Mouse (Mus musculus) retina, embryonic 14.5 days (tissue): ENCODE results near the gene Gm39115.
"Not testable (repeated sequence)": the region's sequence is repeated elsewhere in the genome, so short reads cannot be mapped to it uniquely, and the experiment has no call there.

Experiments
- DNase-seq: peaks from one replicate; pipeline ENCODE4 v3.0.0-alpha.2; 2015; ENCODE audit warnings: low spot score

Gm39115 gene

DNA sequence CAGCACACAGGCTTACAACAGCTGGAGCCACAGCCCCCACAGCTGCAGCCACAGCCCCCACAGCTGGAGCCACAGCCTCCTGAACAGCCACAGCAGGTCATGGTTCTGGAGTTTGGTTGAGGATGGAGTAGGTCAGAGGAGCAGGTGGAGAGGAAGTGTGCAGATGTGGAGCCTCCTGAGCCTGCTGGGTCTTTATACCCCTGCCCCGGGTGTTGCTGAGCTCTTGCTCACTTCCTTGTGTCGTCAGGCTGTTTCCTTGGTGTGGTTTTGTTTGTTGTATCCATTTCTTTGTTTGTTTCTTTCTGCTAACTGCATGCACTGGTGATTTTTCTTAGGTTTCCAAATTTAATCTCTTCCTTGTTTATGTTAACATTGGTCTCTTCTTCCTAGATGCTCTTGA lies at the start of gene Gm39115:
Gene Gm39115 (minus strand): TSS at position 101 of the 400 bp plus-strand sequence.
- not testable (repeated sequence) for DNase-seq

DNA sequence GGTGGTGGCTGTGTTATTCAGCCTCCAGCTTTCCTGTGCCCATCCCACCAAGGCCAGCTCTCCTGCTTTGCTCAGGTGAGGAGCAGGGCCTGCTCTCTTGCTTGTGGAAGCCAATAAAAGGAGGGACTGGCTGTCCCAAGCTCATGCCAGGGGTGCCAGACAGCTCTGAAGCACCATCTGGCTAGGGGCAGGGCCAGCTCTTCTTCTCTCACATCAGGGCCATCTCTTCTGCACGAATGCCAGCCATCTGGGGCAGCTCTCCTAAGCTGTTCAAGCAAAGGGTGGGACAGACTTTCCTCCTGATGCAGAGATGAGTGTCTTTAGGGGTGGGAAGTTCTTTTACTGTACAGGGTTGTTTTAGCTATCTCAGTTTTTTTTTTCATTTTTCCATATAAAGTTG lies 45.2 kb upstream of the Gm39115 start:
- DNase-seq: no peak

GRCm38 (mm10) chr7:142178685-142179084 lies 42.9 kb upstream of the Gm39115 start:
- DNase-seq: no peak

GRCm38 (mm10) chr7:142175905-142176304 lies 40.1 kb upstream of the Gm39115 start, which contains the start of gene Krtap5-2:
Krtap5-2 (minus strand) TSS chr7:142176005.
- not testable (repeated sequence) for DNase-seq

- DNase-seq: peak; percentile 69
Measured at GRCm38 (mm10) chr7:142169836-142170235, 34.0 kb upstream of the Gm39115 start.

GRCm38 (mm10) chr7:142165639-142166038 lies 29.8 kb upstream of the Gm39115 start, which contains the start of gene Gm4553:
Gm4553 (minus strand) TSS chr7:142165739.
- not testable (repeated sequence) for DNase-seq

GRCm38 (mm10) chr7:142159366-142159765 lies 23.5 kb upstream of the Gm39115 start:
- no peak for DNase-seq

DNA sequence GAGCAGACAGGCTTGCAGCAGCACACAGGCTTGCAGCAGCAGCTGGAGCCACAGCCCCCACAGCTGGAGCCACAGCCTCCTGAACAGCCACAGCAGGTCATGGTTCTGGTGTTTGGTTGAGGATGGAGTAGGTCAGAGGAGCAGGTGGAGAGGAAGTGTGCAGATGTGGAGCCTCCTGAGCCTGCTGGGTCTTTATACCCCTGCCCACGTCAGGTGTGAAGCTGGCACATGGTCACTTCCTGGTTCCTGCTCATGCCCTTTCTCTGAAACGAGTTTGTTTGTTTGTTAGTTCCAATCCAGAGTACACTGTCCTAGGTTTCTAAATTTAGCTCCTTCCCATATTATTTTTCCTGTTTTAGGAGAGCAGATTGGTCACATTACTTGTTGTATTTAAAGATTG lies 21.2 kb upstream of the Gm39115 start, which contains the start of gene Gm29735:
Gene Gm29735 (minus strand): TSS at position 101 of the 400 bp plus-strand sequence.
- not testable (repeated sequence) for DNase-seq

DNA sequence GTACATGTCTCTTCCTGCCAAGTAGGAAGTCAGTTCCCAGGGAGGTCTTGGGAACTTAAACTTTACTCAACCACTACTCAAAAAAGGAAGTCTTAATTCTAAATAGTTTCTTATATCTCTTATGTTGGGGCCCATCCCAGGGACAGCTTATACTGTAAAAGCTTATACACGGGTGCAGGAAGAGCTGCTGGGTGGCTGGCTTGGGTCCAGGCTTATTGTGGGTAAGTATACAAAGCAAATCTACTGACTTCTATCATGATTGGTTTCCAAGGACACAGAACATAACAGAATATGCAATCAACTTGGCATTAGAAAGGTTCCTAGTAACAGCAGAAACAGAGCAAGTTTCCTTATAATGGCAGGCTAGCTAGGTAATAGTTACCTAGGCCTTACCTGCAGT lies 19.5 kb upstream of the Gm39115 start:
- no peak for DNase-seq

GRCm38 (mm10) chr7:142152191-142152590 lies 16.4 kb upstream of the Gm39115 start:
- DNase-seq: no peak

DNA sequence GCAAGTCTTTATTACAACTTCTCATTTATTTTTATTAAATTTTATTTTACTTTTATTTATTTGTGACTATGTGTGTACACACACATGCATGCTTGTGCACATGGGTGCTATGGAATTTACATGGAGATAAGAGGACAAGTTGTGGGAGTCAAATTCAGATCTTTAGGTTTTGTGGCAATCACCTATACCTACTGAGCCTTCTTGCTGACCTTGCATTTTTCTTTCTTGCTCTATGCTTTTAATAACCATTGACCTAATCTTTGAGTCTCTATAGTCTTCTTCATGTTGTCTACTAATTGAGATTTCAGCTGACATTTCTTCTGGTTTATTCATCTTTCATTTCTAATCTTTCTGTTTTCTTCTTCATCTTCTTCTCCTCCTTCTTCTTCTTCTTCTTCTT lies 12.8 kb upstream of the Gm39115 start:
- no peak for DNase-seq

GRCm38 (mm10) chr7:142146033-142146432 lies 10.2 kb upstream of the Gm39115 start:
- peak; percentile 84 for DNase-seq

DNA sequence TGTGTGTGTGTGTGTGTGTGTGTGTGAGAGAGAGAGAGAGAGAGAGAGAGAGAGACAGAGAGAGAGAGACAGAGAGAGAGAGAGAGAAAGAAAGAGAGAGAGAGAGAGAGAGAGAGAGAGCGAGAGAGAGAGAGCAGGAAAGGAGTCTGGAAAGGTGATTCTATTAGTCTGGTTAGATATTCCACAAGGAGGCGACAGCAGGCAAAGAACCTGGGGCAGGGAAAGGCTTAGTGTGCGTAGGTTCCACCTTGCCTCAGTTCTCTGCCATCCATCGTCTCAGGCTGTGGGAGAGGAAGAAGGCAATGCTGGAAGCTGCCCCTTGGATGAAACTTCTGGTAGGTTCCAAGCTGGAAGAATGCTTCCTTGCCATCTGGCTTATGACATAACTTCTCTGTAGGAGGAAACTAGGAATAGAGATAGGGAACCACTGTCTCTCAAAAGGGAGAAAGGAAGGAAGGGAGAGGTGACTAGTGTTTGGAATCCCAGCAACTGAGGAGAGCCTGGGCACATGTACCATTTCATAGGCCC lies 9.6 kb upstream of the Gm39115 start:
- no peak for DNase-seq

GRCm38 (mm10) chr7:142144507-142144906 lies 8.7 kb upstream of the Gm39115 start, which contains the start of gene Gm45337:
Gm45337 (minus strand) TSS chr7:142144607.
- no peak for DNase-seq

GRCm38 (mm10) chr7:142143506-142144010 lies 7.7 kb upstream of the Gm39115 start:
- not testable (repeated sequence) for DNase-seq

DNA sequence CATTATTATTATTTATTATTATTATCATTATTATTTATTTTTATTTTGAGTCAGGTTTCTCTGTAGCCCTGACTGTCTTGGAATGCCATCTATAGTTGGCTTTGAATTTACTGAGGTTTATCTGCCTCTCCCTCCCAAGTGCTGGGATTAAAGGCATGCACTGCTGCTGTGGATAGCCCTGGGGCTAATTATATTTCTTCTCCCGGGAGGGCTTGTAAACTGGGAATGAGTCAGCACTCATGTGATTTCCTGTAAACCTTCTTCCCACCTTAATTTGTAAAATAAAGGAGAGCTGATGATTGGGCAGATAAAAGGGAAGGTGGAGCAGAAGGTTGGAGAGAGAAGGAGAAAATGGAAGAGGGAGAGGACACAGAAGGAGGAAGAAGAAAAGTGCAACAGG lies 4.9 kb upstream of the Gm39115 start:
- no peak for DNase-seq

- peak; percentile 54 for DNase-seq
Measured at GRCm38 (mm10) chr7:142134206-142134995, 1.4 kb downstream of the Gm39115 start.

- DNase-seq: no peak
Measured at GRCm38 (mm10) chr7:142128843-142129242, 7.0 kb downstream of the Gm39115 start.

DNA sequence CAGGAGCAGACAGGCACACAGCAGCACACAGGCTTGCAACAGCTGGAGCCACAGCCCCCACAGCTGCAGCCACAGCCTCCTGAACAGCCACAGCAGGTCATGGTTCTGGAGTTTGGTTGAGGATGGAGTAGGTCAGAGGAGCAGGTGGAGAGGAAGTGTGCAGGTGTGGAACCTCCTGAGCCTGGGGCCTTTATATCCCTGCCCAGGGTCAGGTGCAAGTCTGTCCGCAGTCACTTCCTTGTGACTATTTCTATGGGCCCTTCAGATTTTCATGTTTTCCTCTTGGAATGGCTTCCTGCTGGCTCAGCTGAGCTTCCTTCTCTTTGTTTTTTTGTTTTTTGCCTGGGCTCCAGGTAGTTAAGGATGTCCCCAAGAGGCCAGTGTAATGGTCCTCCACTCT lies 15.2 kb downstream of the Gm39115 start, which contains the start of gene Gm45618:
Gene Gm45618 (minus strand): TSS at position 101 of the 400 bp plus-strand sequence.
- not testable (repeated sequence) for DNase-seq

DNA sequence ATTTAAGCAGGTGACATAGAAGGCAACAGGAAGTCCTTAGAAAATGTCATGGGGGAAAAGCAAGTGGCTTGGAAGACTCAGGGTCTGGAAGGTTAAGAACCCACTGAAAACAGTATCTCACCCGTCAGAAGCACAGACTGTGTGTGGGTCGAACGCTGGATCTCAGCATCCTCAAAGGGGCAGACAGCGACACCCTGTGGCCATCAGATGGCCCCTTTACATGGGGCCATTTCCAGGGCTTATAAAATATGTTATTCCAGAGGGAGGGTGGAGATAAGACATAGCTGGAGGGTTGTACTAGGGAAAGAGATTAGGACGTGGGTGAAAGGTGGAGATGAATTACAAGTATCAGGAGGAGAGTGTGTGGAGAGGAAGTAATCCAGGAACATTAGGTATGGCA lies 16.2 kb downstream of the Gm39115 start:
- DNase-seq: peak; percentile 44

DNA sequence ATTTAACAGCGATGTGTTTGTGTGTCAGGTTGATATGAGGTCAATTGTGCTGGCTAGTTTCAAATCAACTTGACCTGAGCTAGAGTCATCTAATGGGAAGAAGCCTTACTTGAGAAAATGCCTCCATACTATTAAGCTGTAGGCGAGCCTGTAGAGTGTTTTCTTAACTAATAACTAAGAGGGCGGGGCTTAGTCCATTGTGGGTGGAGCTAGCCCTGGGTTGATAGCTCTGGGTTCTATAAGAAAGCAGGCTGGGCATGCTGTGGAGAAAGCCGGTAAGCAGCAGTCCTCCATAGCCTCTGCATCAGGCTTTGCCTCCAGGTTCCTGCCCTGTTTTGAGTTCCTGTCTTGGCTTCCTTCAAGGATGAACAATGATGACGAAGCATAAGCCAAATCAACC lies 31.1 kb downstream of the Gm39115 start:
- DNase-seq: no peak

- DNase-seq: peak; percentile 92
Measured at GRCm38 (mm10) chr7:142097776-142098175, 38.1 kb downstream of the Gm39115 start.

GRCm38 (mm10) chr7:142096701-142097100 lies 39.1 kb downstream of the Gm39115 start:
- no peak for DNase-seq
